Mouse (Mus musculus): Measurements from ENCODE around the gene Fn3krp. TPM values are rescaled to one million over a fixed set of nuclear protein-coding genes. Genes with fewer than 3 reads are reported as not detected.

Gene Fn3krp
- polyA plus RNA-seq, 1 experiment from 2014 or later: 14.6 TPM

- peaks cover 9% of the 10 kb centered on the region; the same call in 1 of the 2 replicates for H3K27me3 ChIP-seq (ENCODE audit: insufficient read depth, low read length)
- H3K27ac ChIP-seq (ENCODE audit: low read depth): no peak overlapping the region
- TF ChIP-seq CTCF (IDR thresholded peaks at IDR 0.05; ENCODE audit: low read depth) (no peak), EP300 (IDR thresholded peaks at IDR 0.05; ENCODE audit: low read depth) (no peak)
- ATAC-seq (no peak), DNase-seq (no peak)
- no peak overlapping the region for H3K9ac ChIP-seq (replicated peaks)
- no peaks in the 10 kb centered on the region for H3K9me3 ChIP-seq (ENCODE audit: low read length)
- no peak overlapping the region for H3K4me2 ChIP-seq (ENCODE audit: low read depth, low read length)
- no peaks in the 10 kb centered on the region for H3K36me3 ChIP-seq (replicated peaks; ENCODE audit: insufficient read depth, low read length)
- H3K4me3 ChIP-seq (ENCODE audit: low read depth, low read length): no peak overlapping the region
- WGBS (ENCODE audit: insufficient replicate concordance): 46% methylated on average over 3 of the region's 3 CpGs
- H3K4me1 ChIP-seq (ENCODE audit: insufficient read depth): peaks cover 9% of the 10 kb centered on the region
These were observed 30.4 kb upstream of the Fn3krp start for GRCm38 (mm10) chr11:121390793-121391192.

DNA sequence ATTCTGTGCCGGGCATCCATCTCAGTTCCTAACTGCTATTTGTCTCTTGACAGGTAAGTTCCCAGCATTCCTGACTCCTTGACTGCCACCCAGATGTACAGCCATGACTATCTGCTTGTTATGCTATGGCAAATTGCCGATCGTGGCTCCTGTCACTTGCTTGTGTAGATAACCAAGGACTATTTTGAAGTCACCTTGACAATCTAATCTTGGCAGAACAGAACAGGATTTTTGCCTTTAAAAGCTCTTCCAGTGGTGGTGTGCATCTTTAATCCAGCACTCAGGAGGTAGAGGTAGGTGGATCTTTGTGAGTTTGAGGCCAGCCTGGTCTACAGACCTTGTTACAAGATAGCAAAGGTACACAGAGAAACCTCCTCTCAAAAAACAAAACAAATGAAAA, 28.8 kb upstream of the Fn3krp start:
- WGBS (ENCODE audit: insufficient replicate concordance): 61% methylated on average over 3 of the region's 3 CpGs
- ATAC-seq (no peak), DNase-seq (no peak)
- H3K4me2 ChIP-seq (ENCODE audit: low read depth, low read length): no peak overlapping the region
- H3K4me1 ChIP-seq (ENCODE audit: insufficient read depth): peaks cover 9% of the 10 kb centered on the region
- no peak overlapping the region for H3K27ac ChIP-seq (ENCODE audit: low read depth)
- H3K9me3 ChIP-seq (ENCODE audit: low read length): no peaks in the 10 kb centered on the region
- H3K36me3 ChIP-seq (replicated peaks; ENCODE audit: insufficient read depth, low read length): no peaks in the 10 kb centered on the region
- no peak overlapping the region for H3K9ac ChIP-seq (replicated peaks)
- TF ChIP-seq CTCF (IDR thresholded peaks at IDR 0.05; ENCODE audit: low read depth) (no peak), EP300 (IDR thresholded peaks at IDR 0.05; ENCODE audit: low read depth) (no peak)
- no peak overlapping the region for H3K4me3 ChIP-seq (ENCODE audit: low read depth, low read length)
- peaks cover 2% of the 10 kb centered on the region; the same call in 1 of the 2 replicates for H3K27me3 ChIP-seq (ENCODE audit: insufficient read depth, low read length)

GRCm38 (mm10) chr11:121407366-121408155, 13.6 kb upstream of the Fn3krp start:
- 64% methylated on average over 3 of the region's 3 CpGs for whole genome bisulfite sequencing (ENCODE audit: insufficient replicate concordance)
- Histone ChIP-seq H3K4me2 (ENCODE audit: low read depth, low read length) (no peak overlapping the region), H3K9ac (replicated peaks) (no peak overlapping the region), H3K4me1 (ENCODE audit: insufficient read depth) (no peaks in the 10 kb centered on the region), H3K27me3 (ENCODE audit: insufficient read depth, low read length) (0 out of 2 replicates have a peak, but pooled peaks cover 3% of the 10 kb centered on the region), H3K4me3 (ENCODE audit: low read depth, low read length) (no peak overlapping the region), H3K9me3 (ENCODE audit: low read length) (no peaks in the 10 kb centered on the region), H3K27ac (ENCODE audit: low read depth) (no peak overlapping the region), H3K36me3 (replicated peaks; ENCODE audit: insufficient read depth, low read length) (no peaks in the 10 kb centered on the region)
- TF ChIP-seq EP300 (IDR thresholded peaks at IDR 0.05; ENCODE audit: low read depth) (no peak), CTCF (IDR thresholded peaks at IDR 0.05; ENCODE audit: low read depth) (no peak)
- ATAC-seq: no peak
- DNase-seq: no peak

DNA sequence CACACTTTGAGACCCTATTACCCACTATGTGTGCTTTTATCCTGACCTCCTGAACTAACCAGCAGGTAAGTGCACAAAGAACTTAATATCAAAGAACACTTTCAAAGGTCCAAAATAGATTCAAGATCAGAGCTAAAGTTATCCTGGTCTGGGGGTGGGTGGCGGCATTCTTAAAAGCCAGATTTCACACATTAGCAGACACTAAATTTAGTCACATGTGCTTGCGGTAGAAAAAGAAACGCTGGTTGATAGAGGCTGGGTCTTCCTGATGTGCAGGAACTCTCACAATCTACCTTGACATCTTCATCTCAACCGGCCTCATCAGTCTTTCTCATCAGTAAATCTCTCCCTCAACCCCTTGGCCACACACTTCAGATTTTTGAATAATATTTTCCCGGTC, 6.4 kb upstream of the Fn3krp start:
- WGBS (ENCODE audit: insufficient replicate concordance): 80% methylated on average over 5 of the region's 5 CpGs
- ATAC-seq: no peak

DNA sequence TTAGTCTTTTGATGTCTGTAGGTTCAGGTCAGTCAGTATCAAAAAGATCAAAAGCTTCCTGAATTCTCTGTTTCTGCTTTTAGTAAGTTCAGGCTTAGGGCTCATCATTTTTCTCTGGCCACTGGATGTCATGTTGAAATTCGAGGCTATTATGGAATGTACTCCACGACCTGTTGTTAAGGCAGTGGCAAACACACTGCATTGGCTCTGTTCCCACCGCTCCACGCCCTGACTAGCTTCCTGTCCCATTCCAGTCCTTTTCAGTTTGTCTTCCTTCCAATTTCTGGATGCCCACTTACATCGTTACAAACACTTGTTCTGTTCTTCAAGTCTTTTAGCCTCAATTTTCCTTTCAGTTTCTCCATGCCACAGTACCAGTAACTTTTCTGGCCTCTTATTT, 5.8 kb upstream of the Fn3krp start:
- H3K27ac ChIP-seq (ENCODE audit: low read depth): no peak overlapping the region
- H3K9me3 ChIP-seq (ENCODE audit: low read length): no peaks in the 10 kb centered on the region
- peaks cover under 1% of the 10 kb centered on the region; the same call in 1 of the 2 replicates for H3K4me1 ChIP-seq (ENCODE audit: insufficient read depth)
- ATAC-seq (no peak), DNase-seq (no peak)
- TF ChIP-seq EP300 (IDR thresholded peaks at IDR 0.05; ENCODE audit: low read depth): no peak
- TF ChIP-seq CTCF (IDR thresholded peaks at IDR 0.05; ENCODE audit: low read depth): no peak
- no peak overlapping the region for H3K9ac ChIP-seq (replicated peaks)
- WGBS (ENCODE audit: insufficient replicate concordance): 64% methylated on average over 5 of the region's 5 CpGs
- H3K27me3 ChIP-seq (ENCODE audit: insufficient read depth, low read length): 0 out of 2 replicates have a peak, but pooled peaks cover 3% of the 10 kb centered on the region
- no peak overlapping the region for H3K4me3 ChIP-seq (ENCODE audit: low read depth, low read length)
- H3K4me2 ChIP-seq (ENCODE audit: low read depth, low read length): no peak overlapping the region
- H3K36me3 ChIP-seq (replicated peaks; ENCODE audit: insufficient read depth, low read length): no peaks in the 10 kb centered on the region

More for the DNA sequence above, 6.4 kb upstream of the Fn3krp start:
- H3K27ac ChIP-seq (ENCODE audit: low read depth): no peak overlapping the region
- no peaks in the 10 kb centered on the region for H3K9me3 ChIP-seq (ENCODE audit: low read length)
- no peak overlapping the region for H3K4me2 ChIP-seq (ENCODE audit: low read depth, low read length)
- 0 out of 2 replicates have a peak, but pooled peaks cover 3% of the 10 kb centered on the region for H3K27me3 ChIP-seq (ENCODE audit: insufficient read depth, low read length)
- no peaks in the 10 kb centered on the region for H3K4me1 ChIP-seq (ENCODE audit: insufficient read depth)
- no peak overlapping the region for H3K9ac ChIP-seq (replicated peaks)
- H3K36me3 ChIP-seq (replicated peaks; ENCODE audit: insufficient read depth, low read length): no peaks in the 10 kb centered on the region
- no peak for DNase-seq
- H3K4me3 ChIP-seq (ENCODE audit: low read depth, low read length): no peak overlapping the region
- TF ChIP-seq CTCF (IDR thresholded peaks at IDR 0.05; ENCODE audit: low read depth) (no peak), EP300 (IDR thresholded peaks at IDR 0.05; ENCODE audit: low read depth) (no peak)

- no peaks in the 10 kb centered on the region for H3K9me3 ChIP-seq (ENCODE audit: low read length)
- H3K9ac ChIP-seq (replicated peaks): no peak overlapping the region
- TF ChIP-seq CTCF (IDR thresholded peaks at IDR 0.05; ENCODE audit: low read depth) (no peak), EP300 (IDR thresholded peaks at IDR 0.05; ENCODE audit: low read depth) (no peak)
- H3K36me3 ChIP-seq (replicated peaks; ENCODE audit: insufficient read depth, low read length): no peaks in the 10 kb centered on the region
- 83% methylated on average over 5 of the region's 5 CpGs for WGBS (ENCODE audit: insufficient replicate concordance)
- no peak overlapping the region for H3K4me2 ChIP-seq (ENCODE audit: low read depth, low read length)
- no peak overlapping the region for H3K4me3 ChIP-seq (ENCODE audit: low read depth, low read length)
- DNase-seq (no peak), ATAC-seq (no peak)
- H3K27ac ChIP-seq (ENCODE audit: low read depth): no peak overlapping the region
- peaks cover 11% of the 10 kb centered on the region for H3K4me1 ChIP-seq (ENCODE audit: insufficient read depth)
- no peaks in the 10 kb centered on the region for H3K27me3 ChIP-seq (ENCODE audit: insufficient read depth, low read length)
These were observed 3.2 kb upstream of the Fn3krp start for GRCm38 (mm10) chr11:121417971-121418370.
